Mouse (Mus musculus) embryonic facial prominence, embryonic 10.5 days (tissue): ENCODE results near the gene Abraxas1. TPM values are rescaled to one million over a fixed set of nuclear protein-coding genes. Genes with fewer than 3 reads are reported as not detected.

Experiments used
- DNase-seq: peaks from one replicate; pipeline ENCODE4 v3.0.0-alpha.2; 2017; ENCODE audit warnings: low spot score
- H3K27ac ChIP-seq: fragments of 300-500 bp; sonication (generic); replicated peaks from 2 replicates; pipeline ENCODE4 v1.5.1; 2016; ENCODE audit warnings: mild to moderate bottlenecking
- H3K27me3 ChIP-seq: fragments of 300-500 bp; sonication (generic); replicated peaks from 2 replicates; pipeline ENCODE4 v1.6.1; 2016; ENCODE audit warnings: low read depth, mild to moderate bottlenecking; ENCODE audit not compliant: poor library complexity, severe bottlenecking
- H3K36me3 ChIP-seq: fragments of 300-500 bp; sonication (generic); replicated peaks from 2 replicates; pipeline ENCODE4 v1.6.1; 2016; ENCODE audit warnings: mild to moderate bottlenecking, moderate library complexity
- H3K4me1 ChIP-seq: fragments of 300-500 bp; sonication (generic); 2 replicates; pipeline ENCODE4 v1.6.1; 2016
- H3K4me3 ChIP-seq: fragments of 300-500 bp; sonication (generic); 2 replicates; pipeline ENCODE4 v1.5.1; 2016; ENCODE audit warnings: mild to moderate bottlenecking, moderate library complexity
- H3K9me3 ChIP-seq: fragments of 300-500 bp; sonication (generic); 2 replicates; pipeline ENCODE4 v1.6.1; 2016; ENCODE audit warnings: mild to moderate bottlenecking
- WGBS: fragments of 180-500 bp; shearing (Covaris S2); methylation state at CpG from one replicate; pipeline ENCODE4 v1.1.7; 2016; 5-methylcytosine and 5-hydroxymethylcytosine counted together
- polyA plus RNA-seq: library from polyadenylated mRNA; unstranded; fragments of >200 nt; fragmentation: Nextera tagmentation; extraction: Ambion mirVana; gene quantifications from 2 replicates; pipeline ENCODE4 v1.2.1, GENCODE M21; 2016

Abraxas1 gene
- polyA plus RNA-seq, 1 experiment from 2014 or later = 30.7 TPM

- Histone ChIP-seq H3K27ac (no peak overlapping the region), H3K4me3 (no peak overlapping the region), H3K9me3 (no peaks in the 10 kb centered on the region; the same call in 1 of the 2 replicates), H3K4me1 (no peaks in the 10 kb centered on the region), H3K27me3 (no peaks in the 10 kb centered on the region), H3K36me3 (peaks cover 48% of the 10 kb centered on the region)
- DNase-seq = no peak
- WGBS = 89% methylated on average over 10 of the region's 10 CpGs
Observed at GRCm38 (mm10) chr5:100760049-100760663, 60.6 kb downstream of the Abraxas1 start.

GRCm38 (mm10) chr5:100758121-100758520 lies 62.6 kb downstream of the Abraxas1 start:
- no peaks in the 10 kb centered on the region for H3K4me1 ChIP-seq
- DNase-seq = no peak
- WGBS = 94% methylated on average over 5 of the region's 5 CpGs
- H3K36me3 ChIP-seq = peaks cover 28% of the 10 kb centered on the region
- no peak overlapping the region for H3K4me3 ChIP-seq
- H3K27me3 ChIP-seq = no peaks in the 10 kb centered on the region
- H3K9me3 ChIP-seq = no peaks in the 10 kb centered on the region; the same call in 1 of the 2 replicates
- no peak overlapping the region for H3K27ac ChIP-seq

Other genes with a start within 250 kb of the Abraxas1 start
- gene Plac8, start 248.7 kb downstream of the Abraxas1 start, polyA plus RNA-seq = 3.7 and 4.2 TPM in 2 replicates
- 59.6 and 63.7 TPM in 2 replicates for gene Coq2, start 145.8 kb downstream of the Abraxas1 start, polyA plus RNA-seq
- 0.52 and 1.1 TPM in 2 replicates for gene Hpse, start 101.2 kb downstream of the Abraxas1 start, polyA plus RNA-seq
- 24.0 and 25.4 TPM in 2 replicates for gene Helq, start 22.4 kb downstream of the Abraxas1 start, polyA plus RNA-seq
- 202 and 214 TPM in 2 replicates for gene Mrps18c, start 22.3 kb downstream of the Abraxas1 start, polyA plus RNA-seq
- gene Gpat3, start 24.7 kb upstream of the Abraxas1 start, polyA plus RNA-seq = 0.74 and 0.90 TPM in 2 replicates